Mouse (Mus musculus) liver, embryonic 15.5 days (tissue): ENCODE results near the gene Elovl6. TPM values are rescaled to one million over a fixed set of nuclear protein-coding genes. Genes with fewer than 3 reads are reported as not detected.
A peak's percentile ranks its signal among the peaks of the same experiment; 100 is the strongest.

Source experiments
- ATAC-seq: fragments of 200-750 bp; cut with Nextera tagmentation; 2 replicates; pipeline ENCODE4 v1.8.0; 2017; ENCODE audit warnings: moderate number of reproducible peaks, mild to moderate bottlenecking, moderate library complexity; ENCODE audit not compliant: insufficient read depth
- H3K27ac ChIP-seq: fragments of 300-500 bp; sonication (generic); replicated peaks from 2 replicates; pipeline ENCODE4 v1.5.1; 2015; ENCODE audit warnings: mild to moderate bottlenecking, inconsistent platforms
- H3K27me3 ChIP-seq: fragments of 300-500 bp; sonication (generic); 2 replicates; pipeline ENCODE4 v1.6.1; 2015; ENCODE audit warnings: mild to moderate bottlenecking, inconsistent platforms
- H3K36me3 ChIP-seq: fragments of 300-500 bp; sonication (generic); replicated peaks from 2 replicates; pipeline ENCODE4 v1.6.1; 2015; ENCODE audit warnings: moderate library complexity, mild to moderate bottlenecking, inconsistent platforms
- H3K4me1 ChIP-seq: fragments of 300-500 bp; sonication (generic); replicated peaks from 2 replicates; pipeline ENCODE4 v1.6.1; 2015; ENCODE audit warnings: inconsistent platforms
- H3K4me2 ChIP-seq: fragments of 300-500 bp; sonication (generic); 2 replicates; pipeline ENCODE4 v1.6.1; 2015; ENCODE audit warnings: moderate library complexity, mild to moderate bottlenecking, inconsistent platforms
- H3K4me3 ChIP-seq: fragments of 300-500 bp; sonication (generic); replicated peaks from 2 replicates; pipeline ENCODE4 v1.5.1; 2015; ENCODE audit warnings: mild to moderate bottlenecking, inconsistent platforms
- H3K9ac ChIP-seq: fragments of 300-500 bp; sonication (generic); 2 replicates; pipeline ENCODE4 v1.6.1; 2015; ENCODE audit warnings: moderate library complexity, mild to moderate bottlenecking, inconsistent platforms
- H3K9me3 ChIP-seq: fragments of 300-500 bp; sonication (generic); replicated peaks from 2 replicates; pipeline ENCODE4 v1.6.1; 2016; ENCODE audit warnings: inconsistent platforms
- WGBS: fragments of 180-500 bp; shearing (Covaris S2); methylation state at CpG from one replicate; pipeline ENCODE4 v1.1.7; 2015; ENCODE audit warnings: mixed read lengths; ENCODE audit not compliant: insufficient replicate concordance; 5-methylcytosine and 5-hydroxymethylcytosine counted together
- polyA plus RNA-seq: library from polyadenylated mRNA; unstranded; fragments of >200 nt; fragmentation: Nextera tagmentation; extraction: Ambion mirVana; gene quantifications from 2 replicates; pipeline ENCODE4 v1.2.1, GENCODE M21; 2015

Elovl6 gene
- polyA plus RNA-seq, 1 experiment from 2014 or later = 10.3 TPM

- Histone ChIP-seq H3K9me3 (no peaks in the 10 kb centered on the region), H3K4me1 (0 out of 2 replicates have a peak, but pooled peaks cover 5% of the 10 kb centered on the region), H3K4me3 (no peak overlapping the region), H3K27me3 (no peaks in the 10 kb centered on the region), H3K9ac (no peak overlapping the region), H3K27ac (no peak overlapping the region), H3K36me3 (peaks cover 30% of the 10 kb centered on the region), H3K4me2 (no peak overlapping the region)
- no peak for ATAC-seq
- WGBS = 75% methylated on average over 3 of the region's 3 CpGs
These were observed 11.2 kb downstream of the Elovl6 start for GRCm38 (mm10) chr3:129543376-129543775.

DNA sequence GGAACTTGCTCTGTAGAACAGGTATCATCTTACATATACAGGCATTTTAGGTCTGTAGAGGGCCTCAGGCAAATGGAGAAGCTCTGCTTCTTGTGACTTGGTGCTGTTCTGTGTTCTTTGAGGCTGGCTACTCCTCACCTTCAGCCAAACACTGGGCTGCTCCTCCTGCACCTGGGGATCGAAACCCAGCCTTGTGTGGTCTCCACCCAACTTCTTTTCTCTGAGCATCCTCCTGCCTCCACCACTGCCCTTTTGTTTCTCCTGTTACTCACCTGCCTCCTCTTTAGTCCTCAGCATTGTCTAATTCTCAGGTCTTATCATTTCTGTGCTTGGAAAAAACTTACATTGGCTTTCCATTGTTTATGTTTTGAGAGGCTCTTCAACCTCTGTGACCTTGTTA lies 12.1 kb downstream of the Elovl6 start:
- Histone ChIP-seq H3K9ac (no peak overlapping the region), H3K4me1 (peaks cover 4% of the 10 kb centered on the region; the same call in 1 of the 2 replicates), H3K36me3 (peaks cover 30% of the 10 kb centered on the region), H3K27ac (no peak overlapping the region), H3K4me3 (no peak overlapping the region), H3K9me3 (no peaks in the 10 kb centered on the region), H3K27me3 (no peaks in the 10 kb centered on the region), H3K4me2 (no peak overlapping the region)
- 83% methylated on average over 1 of the region's 1 CpGs for WGBS
- no peak for ATAC-seq

- Histone ChIP-seq H3K9ac (no peak overlapping the region), H3K36me3 (peaks cover 30% of the 10 kb centered on the region), H3K4me3 (no peak overlapping the region), H3K9me3 (no peaks in the 10 kb centered on the region), H3K27ac (no peak overlapping the region), H3K4me1 (peaks cover 11% of the 10 kb centered on the region; the same call in 1 of the 2 replicates), H3K4me2 (no peak overlapping the region), H3K27me3 (no peaks in the 10 kb centered on the region)
- 53% methylated on average over 1 of the region's 1 CpGs for WGBS
- ATAC-seq = no peak
These were observed 13.1 kb downstream of the Elovl6 start for GRCm38 (mm10) chr3:129545228-129545627.

GRCm38 (mm10) chr3:129545801-129546200 lies 13.6 kb downstream of the Elovl6 start:
- H3K4me2 ChIP-seq = no peak overlapping the region
- no peaks in the 10 kb centered on the region for H3K9me3 ChIP-seq
- peaks cover 11% of the 10 kb centered on the region; the same call in 1 of the 2 replicates for H3K4me1 ChIP-seq
- WGBS = 76% methylated on average over 6 of the region's 6 CpGs
- no peaks in the 10 kb centered on the region for H3K27me3 ChIP-seq
- H3K9ac ChIP-seq = no peak overlapping the region
- H3K36me3 ChIP-seq = peaks cover 30% of the 10 kb centered on the region
- H3K4me3 ChIP-seq = no peak overlapping the region
- no peak overlapping the region for H3K27ac ChIP-seq
- no peak for ATAC-seq

DNA sequence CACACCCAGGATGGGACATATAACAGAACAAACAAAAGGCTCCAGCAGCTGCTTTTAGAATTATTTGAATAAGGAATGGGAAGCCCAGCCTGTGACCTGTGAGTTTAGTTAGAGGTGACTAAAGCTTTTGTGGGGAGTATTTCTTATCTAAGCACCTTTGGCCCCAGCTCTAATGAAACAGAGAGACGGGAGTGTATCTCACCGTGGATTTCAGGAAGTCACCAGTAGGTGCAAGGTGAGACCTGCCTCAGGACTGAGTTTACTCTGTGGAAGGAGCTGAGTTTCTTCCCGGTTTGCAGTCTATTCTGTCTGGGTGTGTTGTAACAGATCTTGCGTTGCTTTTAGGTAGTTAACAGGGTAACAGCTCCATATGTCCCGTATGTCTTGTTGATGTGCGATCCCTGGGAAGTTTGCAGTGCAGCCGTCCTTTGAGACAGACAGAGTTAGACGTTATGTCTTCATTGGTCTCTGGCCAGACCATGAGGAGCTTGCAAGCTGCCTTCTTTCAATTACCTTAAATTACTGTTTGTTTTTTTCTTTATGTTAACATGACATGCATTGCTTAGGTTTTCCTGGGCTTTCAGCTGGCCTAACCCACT lies 15.8 kb downstream of the Elovl6 start:
- Histone ChIP-seq H3K27me3 (no peaks in the 10 kb centered on the region), H3K36me3 (peaks cover 15% of the 10 kb centered on the region), H3K4me1 (peaks cover 25% of the 10 kb centered on the region), H3K4me3 (no peak overlapping the region), H3K27ac (peak overlapping the region; percentile 55; the same call in 1 of the 2 replicates), H3K9ac (no peak overlapping the region), H3K4me2 (no peak overlapping the region), H3K9me3 (no peaks in the 10 kb centered on the region)
- ATAC-seq = 0 out of 2 replicates have a peak, but pooled peaks have one; percentile 40
- 62% methylated on average over 8 of the region's 8 CpGs for WGBS

GRCm38 (mm10) chr3:129548760-129549159 lies 16.6 kb downstream of the Elovl6 start:
- 73% methylated on average over 8 of the region's 8 CpGs for WGBS
- Histone ChIP-seq H3K9me3 (no peaks in the 10 kb centered on the region), H3K27me3 (no peaks in the 10 kb centered on the region), H3K4me1 (peaks cover 32% of the 10 kb centered on the region), H3K27ac (no peak overlapping the region), H3K9ac (no peak overlapping the region), H3K4me3 (no peak overlapping the region), H3K4me2 (no peak overlapping the region), H3K36me3 (peaks cover 9% of the 10 kb centered on the region; the same call in 1 of the 2 replicates)
- no peak for ATAC-seq

- Histone ChIP-seq H3K9ac (no peak overlapping the region), H3K36me3 (peaks cover 1% of the 10 kb centered on the region; the same call in 1 of the 2 replicates), H3K27me3 (no peaks in the 10 kb centered on the region), H3K4me1 (peaks cover 40% of the 10 kb centered on the region), H3K27ac (0 out of 2 replicates have a peak overlapping the region, but pooled peaks have one; percentile 5), H3K4me2 (no peak overlapping the region), H3K4me3 (no peak overlapping the region), H3K9me3 (no peaks in the 10 kb centered on the region)
- no peak for ATAC-seq
- WGBS = 55% methylated on average over 5 of the region's 5 CpGs
These were observed 17.4 kb downstream of the Elovl6 start for GRCm38 (mm10) chr3:129549546-129549945.

DNA sequence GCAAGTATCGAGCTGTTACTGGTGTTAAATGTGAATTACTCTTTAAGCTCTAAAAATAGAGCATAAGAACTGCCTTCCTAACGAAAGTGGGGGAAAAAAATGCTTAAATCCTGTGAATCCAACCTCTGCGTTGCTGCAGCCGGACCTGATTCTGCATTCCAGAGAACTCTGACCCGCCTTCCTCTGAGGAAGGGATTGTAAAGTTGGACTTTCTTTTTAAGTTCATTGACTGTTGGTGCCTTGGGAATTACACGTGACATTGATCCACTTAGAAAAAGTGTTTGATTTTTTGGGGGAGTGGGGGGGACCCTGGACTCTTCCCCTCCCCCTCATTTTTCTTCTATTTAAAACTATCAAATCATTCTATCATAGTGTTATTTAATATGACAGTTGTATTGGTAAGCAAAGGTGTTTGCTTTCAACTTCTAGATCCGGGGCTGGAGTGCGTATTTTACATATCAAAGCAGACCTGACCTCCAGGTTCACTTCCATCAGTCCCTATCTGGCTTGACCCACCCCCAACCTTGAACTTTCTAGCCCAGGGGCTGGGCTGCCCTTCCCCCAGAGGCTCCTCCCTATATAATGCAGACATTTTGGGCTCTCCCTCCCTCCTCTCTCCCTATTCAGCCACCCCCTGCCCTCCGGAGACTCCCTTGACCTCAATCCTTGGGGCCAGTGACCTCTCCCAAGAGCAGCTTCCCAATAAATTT lies 19.6 kb downstream of the Elovl6 start:
- H3K36me3 ChIP-seq = no peaks in the 10 kb centered on the region
- no peak overlapping the region for H3K4me3 ChIP-seq
- H3K9ac ChIP-seq = no peak overlapping the region
- peaks cover 43% of the 10 kb centered on the region for H3K4me1 ChIP-seq
- H3K4me2 ChIP-seq = no peak overlapping the region
- no peaks in the 10 kb centered on the region for H3K9me3 ChIP-seq
- no peaks in the 10 kb centered on the region for H3K27me3 ChIP-seq
- no peak overlapping the region for H3K27ac ChIP-seq
- ATAC-seq = no peak
- WGBS = 58% methylated on average over 9 of the region's 9 CpGs

DNA sequence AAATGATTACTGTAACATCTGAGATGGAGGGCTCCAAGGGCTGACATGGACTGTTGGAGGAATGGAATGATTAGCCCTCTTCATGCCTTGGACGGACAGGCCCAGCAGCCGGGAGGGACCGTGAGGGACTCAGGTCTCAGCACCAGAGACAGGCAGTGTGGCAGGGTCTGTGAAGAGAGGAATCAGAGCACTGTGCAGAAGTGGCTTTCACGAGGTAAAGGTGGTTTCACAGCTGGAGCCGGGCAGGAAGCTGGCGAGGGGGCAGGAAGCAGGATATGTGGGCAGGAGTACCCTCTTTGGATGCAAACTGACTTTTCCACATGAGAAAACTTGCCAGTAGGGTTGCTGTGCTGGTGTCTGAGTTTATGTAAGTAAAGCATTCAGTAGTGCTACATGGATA lies 20.2 kb downstream of the Elovl6 start:
- ATAC-seq = no peak
- H3K27me3 ChIP-seq = no peaks in the 10 kb centered on the region
- H3K9me3 ChIP-seq = no peaks in the 10 kb centered on the region
- no peak overlapping the region for H3K27ac ChIP-seq
- no peaks in the 10 kb centered on the region for H3K36me3 ChIP-seq
- H3K4me1 ChIP-seq = peaks cover 46% of the 10 kb centered on the region
- H3K4me2 ChIP-seq = no peak overlapping the region
- 44% methylated on average over 6 of the region's 6 CpGs for WGBS
- no peak overlapping the region for H3K9ac ChIP-seq
- H3K4me3 ChIP-seq = no peak overlapping the region

GRCm38 (mm10) chr3:129553173-129553572 lies 21.0 kb downstream of the Elovl6 start:
- Histone ChIP-seq H3K27ac (0 out of 2 replicates have a peak overlapping the region, but pooled peaks have one; percentile 2), H3K4me1 (peaks cover 52% of the 10 kb centered on the region)
- 13% methylated on average over 9 of the region's 9 CpGs for WGBS

DNA sequence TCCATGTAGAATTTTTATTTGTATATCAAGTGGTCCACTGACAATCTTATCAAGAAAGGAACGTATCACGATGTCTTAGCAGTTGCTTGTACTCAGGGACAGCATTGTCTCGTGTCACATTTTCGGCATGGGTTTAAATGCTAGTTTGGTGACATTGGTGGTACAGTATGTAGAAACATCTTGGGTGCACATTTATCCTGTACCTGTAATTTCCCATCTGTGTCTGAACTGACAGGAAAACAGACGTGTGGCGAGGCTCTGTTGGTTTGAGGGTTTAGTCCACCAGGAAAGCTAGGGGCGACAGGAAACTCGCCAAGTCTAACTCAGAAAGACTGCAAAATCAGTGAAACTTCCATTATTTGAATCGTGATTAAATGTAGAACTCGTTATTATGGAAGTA lies 21.5 kb downstream of the Elovl6 start:
- H3K9me3 ChIP-seq = no peaks in the 10 kb centered on the region
- H3K4me3 ChIP-seq = no peak overlapping the region
- no peaks in the 10 kb centered on the region for H3K27me3 ChIP-seq
- H3K9ac ChIP-seq = no peak overlapping the region; the same call in 1 of the 2 replicates
- peaks cover 56% of the 10 kb centered on the region for H3K4me1 ChIP-seq
- H3K27ac ChIP-seq = peak overlapping the region; percentile 49; the same call in 1 of the 2 replicates
- H3K36me3 ChIP-seq = no peaks in the 10 kb centered on the region
- ATAC-seq = no peak
- peak overlapping the region; percentile 50 for H3K4me2 ChIP-seq
- WGBS = 29% methylated on average over 10 of the region's 10 CpGs

More at GRCm38 (mm10) chr3:129553173-129553572, 21.0 kb downstream of the Elovl6 start:
- Histone ChIP-seq H3K4me2 (peak overlapping the region; percentile 50), H3K4me3 (no peak overlapping the region; the same call in 1 of the 2 replicates), H3K9ac (no peak overlapping the region), H3K9me3 (no peaks in the 10 kb centered on the region), H3K36me3 (no peaks in the 10 kb centered on the region), H3K27me3 (no peaks in the 10 kb centered on the region)
- ATAC-seq = peak; percentile 68
